Mouse (Mus musculus) heart, postnatal 10 days (tissue): ENCODE measurements around the gene Mepce. TPM values are rescaled to one million over a fixed set of nuclear protein-coding genes. Genes with fewer than 3 reads are reported as not detected.

Experiments used
- DNase-seq, 2 experiments: peaks; one replicate each; pipeline ENCODE4 v3.0.0; 2021
- intact Hi-C: fragments of 180-260 bp; cut with DNase I; formaldehyde crosslinking; loops from one replicate; pipeline ENCODE4 v1.15.1; 2025
- total RNA-seq, 2 experiments: library from RNA; stranded (reverse); gene quantifications; 2 replicates each; pipeline ENCODE4 v1.2.3; 2021

Gene Mepce
- total RNA-seq, 2 experiments from 2014 or later, result 26.2 to 41.3 TPM

- no peak for DNase-seq
- intact Hi-C loops, result loop anchor here (2.0 to 5.0 kb wide), 3 partner anchors 41 to 161 kb away; no protein-coding TSS in a partner anchor
Measured at GRCm38 (mm10) chr5:137791553-137791952, 4.1 kb upstream of the Mepce start.

- intact Hi-C loops, result loop anchor here (10.0 kb wide), 1 partner anchor 376 kb away; the partner anchor contains the start of gene Cops6
Measured at GRCm38 (mm10) chr5:137788946-137789531, 1.6 kb upstream of the Mepce start.

GRCm38 (mm10) chr5:137788171-137788570, 716 bp upstream of the Mepce start:
- no peak for DNase-seq
- intact Hi-C loops, result loop anchor here (10.0 kb wide), 1 partner anchor 377 kb away; the partner anchor contains the start of gene Cops6

More at GRCm38 (mm10) chr5:137788946-137789531, 1.6 kb upstream of the Mepce start:
- DNase-seq, result no peak

GRCm38 (mm10) chr5:137786109-137786942, 1.1 kb downstream of the Mepce start:
- intact Hi-C loops, result loop anchor here (10.0 kb wide), 1 partner anchor 378 kb away; the partner anchor contains the start of gene Cops6
- DNase-seq, result peak; percentile 99 to 100

- intact Hi-C loops, result loop anchor here (10.0 kb wide), 1 partner anchor 379 kb away; the partner anchor contains the start of gene Cops6
- no peak for DNase-seq
Measured at GRCm38 (mm10) chr5:137785164-137786031, 2.1 kb downstream of the Mepce start.

- no peak for DNase-seq
- intact Hi-C loops, result loop anchor here (10.0 kb wide), 1 partner anchor 380 kb away; the partner anchor contains the start of gene Cops6
Measured at GRCm38 (mm10) chr5:137784546-137784945, 2.9 kb downstream of the Mepce start.

- intact Hi-C loops, result loop anchor here (10.0 kb wide), 1 partner anchor 381 kb away; the partner anchor contains the start of gene Cops6
- DNase-seq, result no peak
Measured at GRCm38 (mm10) chr5:137783901-137784540, 3.4 kb downstream of the Mepce start.

GRCm38 (mm10) chr5:137782776-137783522, 4.5 kb downstream of the Mepce start:
- intact Hi-C loops, result loop anchor here (10.0 kb wide), 1 partner anchor 382 kb away; the partner anchor contains the start of gene Cops6
- DNase-seq, result no peak

GRCm38 (mm10) chr5:137781661-137782060, 5.8 kb downstream of the Mepce start:
- DNase-seq, result no peak

GRCm38 (mm10) chr5:137779053-137779933, 8.2 kb downstream of the Mepce start:
- intact Hi-C loops, result no loop called here
- DNase-seq, result no peak

More at GRCm38 (mm10) chr5:137781661-137782060, 5.8 kb downstream of the Mepce start:
- intact Hi-C loops, result loop anchor here (10.0 kb wide), 1 partner anchor 383 kb away; the partner anchor contains the start of gene Cops6

- intact Hi-C loops, result no loop called here
- peak; percentile 97 to 98 for DNase-seq
Measured at GRCm38 (mm10) chr5:137778635-137779034, 8.8 kb downstream of the Mepce start, which contains the start of gene Ppp1r35. TSS of gene Ppp1r35 (plus strand) at chr5:137778849.

GRCm38 (mm10) chr5:137777267-137777845, 10.1 kb downstream of the Mepce start:
- DNase-seq, result no peak
- intact Hi-C loops, result no loop called here

GRCm38 (mm10) chr5:137776408-137776918, 11.0 kb downstream of the Mepce start:
- peak in 1 of 2 experiments; percentile 46 for DNase-seq
- intact Hi-C loops, result no loop called here

GRCm38 (mm10) chr5:137775587-137776290, 11.7 kb downstream of the Mepce start:
- intact Hi-C loops, result no loop called here
- DNase-seq, result no peak

- DNase-seq, result no peak
Measured at GRCm38 (mm10) chr5:137772755-137773154, 14.7 kb downstream of the Mepce start.

GRCm38 (mm10) chr5:137770709-137771108, 16.7 kb downstream of the Mepce start:
- peak in 1 of 2 experiments; percentile 65 for DNase-seq

More at GRCm38 (mm10) chr5:137772755-137773154, 14.7 kb downstream of the Mepce start:
- intact Hi-C loops, result no loop called here

GRCm38 (mm10) chr5:137768475-137768874, 19.0 kb downstream of the Mepce start:
- intact Hi-C loops, result no loop called here
- DNase-seq, result no peak

More at GRCm38 (mm10) chr5:137770709-137771108, 16.7 kb downstream of the Mepce start:
- intact Hi-C loops, result no loop called here
